Mouse (Mus musculus): ENCODE results near the gene Slc17a9.

GRCm38 (mm10) chr2:180741421-180741820 lies 16.4 kb downstream of the Slc17a9 start:
- TF ChIP-seq CTCF (IDR thresholded peaks at IDR 0.05; ENCODE audit: borderline replicate concordance, control insufficient read depth, extremely low read depth, insufficient read depth, low read length, poor library complexity) (no peak), POLR2A (IDR thresholded peaks at IDR 0.05; ENCODE audit: control insufficient read depth, extremely low read depth, insufficient read depth, low read length, poor library complexity) (no peak)

Data from thymus, adult 2 months (tissue).